Mouse (Mus musculus) neural tube, embryonic 11.5 days (tissue): ENCODE data around the gene Limd1. TPM values are rescaled to one million over a fixed set of nuclear protein-coding genes. Genes with fewer than 3 reads are reported as not detected.

Source experiments
- ATAC-seq: fragments of 200-750 bp; cut with Nextera tagmentation; 2 replicates; pipeline ENCODE4 v1.8.0; 2017; ENCODE audit warnings: moderate number of reproducible peaks, mild to moderate bottlenecking, moderate TSS enrichment, moderate library complexity; ENCODE audit not compliant: insufficient read depth, low FRiP score, low TSS enrichment
- DNase-seq: peaks from one replicate; pipeline ENCODE4 v3.0.0-alpha.2; 2015; ENCODE audit warnings: low spot score
- H3K27ac ChIP-seq: fragments of 300-500 bp; sonication (generic); 2 replicates; pipeline ENCODE4 v1.5.1; 2014; ENCODE audit warnings: low read depth, mild to moderate bottlenecking, low read length
- H3K27me3 ChIP-seq: fragments of 300-500 bp; sonication (generic); 2 replicates; pipeline ENCODE4 v1.6.1; 2014; ENCODE audit warnings: mild to moderate bottlenecking, low read length, mixed read lengths; ENCODE audit not compliant: control insufficient read depth, insufficient read depth
- H3K36me3 ChIP-seq: fragments of 300-500 bp; sonication (generic); 2 replicates; pipeline ENCODE4 v1.6.1; 2014; ENCODE audit warnings: mild to moderate bottlenecking, low read length, moderate library complexity, mixed read lengths; ENCODE audit not compliant: control insufficient read depth, insufficient read depth
- H3K4me1 ChIP-seq: fragments of 300-500 bp; sonication (generic); 2 replicates; pipeline ENCODE4 v1.6.1; 2014; ENCODE audit warnings: low read length, mixed read lengths; ENCODE audit not compliant: control insufficient read depth, insufficient read depth
- H3K4me2 ChIP-seq: fragments of 300-500 bp; sonication (generic); 2 replicates; pipeline ENCODE4 v1.6.1; 2014; ENCODE audit warnings: low read depth, mild to moderate bottlenecking, moderate library complexity
- H3K4me3 ChIP-seq: fragments of 300-500 bp; sonication (generic); 2 replicates; pipeline ENCODE4 v1.5.1; 2014; ENCODE audit warnings: low read depth, low read length
- H3K9ac ChIP-seq: fragments of 300-500 bp; sonication (generic); 2 replicates; pipeline ENCODE4 v1.6.1; 2014; ENCODE audit warnings: mild to moderate bottlenecking, low read length
- H3K9me3 ChIP-seq: fragments of 300-500 bp; sonication (generic); 2 replicates; pipeline ENCODE4 v1.6.1; 2016; ENCODE audit warnings: low read length; ENCODE audit not compliant: control insufficient read depth
- WGBS: fragments of 180-500 bp; shearing (Covaris S2); extraction: QIAGEN DNeasy Blood & Tissue Kit; methylation state at CpG from one replicate; pipeline ENCODE4 v1.1.7; 2014; 5-methylcytosine and 5-hydroxymethylcytosine counted together
- polyA plus RNA-seq: library from polyadenylated mRNA; unstranded; fragments of >200 nt; fragmentation: Nextera tagmentation; extraction: Ambion mirVana; gene quantifications from 2 replicates; pipeline ENCODE4 v1.2.1, GENCODE M21; 2014

Limd1 gene
- polyA plus RNA-seq, 1 experiment from 2014 or later = 52.4 TPM

DNA sequence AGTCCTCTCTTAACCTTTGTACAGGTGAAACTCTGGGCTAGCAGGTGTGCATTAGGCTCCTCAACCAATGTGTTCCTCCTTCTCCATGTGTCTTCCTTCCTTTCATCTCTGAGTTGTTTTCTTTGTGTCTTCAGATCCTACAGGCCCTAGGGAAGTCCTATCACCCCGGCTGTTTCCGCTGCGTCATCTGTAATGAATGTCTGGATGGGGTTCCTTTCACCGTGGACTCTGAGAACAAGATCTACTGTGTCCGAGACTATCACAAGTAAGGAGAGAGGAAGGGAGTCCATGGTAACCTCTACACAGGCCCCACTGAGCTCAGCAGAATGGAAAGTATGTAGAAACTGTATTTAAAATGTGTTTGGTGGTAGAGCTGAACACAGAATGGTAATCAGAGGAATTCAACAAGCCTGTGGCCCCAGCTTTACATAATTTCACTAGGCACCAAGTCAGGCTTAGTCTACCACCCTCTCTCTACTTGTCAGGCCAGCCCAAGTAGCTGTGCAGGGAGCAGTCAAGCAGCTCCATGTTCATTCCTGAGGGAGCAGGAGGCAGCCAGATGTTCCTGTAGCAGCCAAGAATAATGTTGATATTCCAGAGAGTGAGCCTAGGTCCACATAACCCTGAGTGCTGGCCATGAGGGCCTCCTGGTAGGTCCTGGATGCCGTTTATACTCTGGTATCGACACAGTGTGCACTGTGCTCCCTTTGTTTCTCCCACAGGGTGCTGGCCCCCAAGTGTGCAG lies 38.3 kb downstream of the Limd1 start:
- no peak for DNase-seq
- Histone ChIP-seq H3K4me2 (no peak overlapping the region), H3K27ac (no peak overlapping the region), H3K9me3 (no peaks in the 10 kb centered on the region), H3K4me1 (no peaks in the 10 kb centered on the region), H3K27me3 (no peaks in the 10 kb centered on the region), H3K9ac (no peak overlapping the region), H3K36me3 (peaks cover 18% of the 10 kb centered on the region), H3K4me3 (no peak overlapping the region)
- WGBS = 87% methylated on average over 7 of the region's 7 CpGs
- ATAC-seq = no peak

DNA sequence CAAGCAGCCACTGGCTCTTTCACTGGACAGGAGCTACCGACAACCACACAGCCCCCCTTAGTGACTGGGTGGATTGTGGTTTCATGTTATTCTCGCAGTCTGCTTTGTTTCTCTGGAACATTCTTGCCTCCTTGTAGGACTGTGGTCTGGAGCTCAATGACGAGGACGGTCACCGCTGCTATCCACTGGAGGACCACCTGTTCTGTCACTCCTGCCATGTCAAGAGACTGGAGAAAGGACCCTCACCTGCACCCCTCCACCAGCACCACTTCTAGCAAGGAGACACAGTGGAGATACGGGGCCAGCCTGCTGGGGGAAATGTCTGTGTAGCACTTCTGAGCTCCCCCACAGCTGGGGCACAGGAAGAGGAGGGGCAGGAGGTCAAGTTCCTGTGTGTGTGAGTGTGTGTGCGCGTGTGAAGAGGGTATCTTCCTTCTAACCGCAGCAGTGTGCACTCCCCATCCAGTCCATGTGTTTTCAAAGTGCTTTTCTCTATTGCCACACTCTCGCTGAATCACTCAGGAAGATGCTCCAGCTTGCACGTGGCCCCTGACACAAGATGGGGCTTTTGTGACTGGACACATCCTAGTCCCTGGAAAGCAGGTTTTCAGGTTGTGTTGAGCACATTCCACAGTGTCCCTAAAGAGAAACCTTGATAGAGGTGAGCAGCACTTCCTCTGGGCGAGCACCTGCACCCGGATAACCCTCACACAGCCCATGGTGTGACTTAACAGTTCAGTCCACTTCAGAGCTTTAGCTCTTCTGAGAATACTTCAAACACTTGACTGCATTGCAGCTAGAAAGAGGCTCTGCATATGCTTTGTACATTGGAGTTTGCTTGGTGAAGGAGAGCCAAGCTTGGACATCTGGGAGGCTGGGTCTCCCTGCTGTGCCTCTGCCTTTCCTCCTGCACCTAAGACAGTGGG lies 40.7 kb downstream of the Limd1 start:
- Histone ChIP-seq H3K4me3 (no peak overlapping the region), H3K4me2 (no peak overlapping the region), H3K4me1 (no peaks in the 10 kb centered on the region), H3K27me3 (no peaks in the 10 kb centered on the region), H3K9ac (no peak overlapping the region), H3K36me3 (peaks cover 18% of the 10 kb centered on the region), H3K9me3 (no peaks in the 10 kb centered on the region), H3K27ac (no peak overlapping the region)
- 88% methylated on average over 13 of the region's 13 CpGs for WGBS
- DNase-seq (no peak), ATAC-seq (no peak)

DNA sequence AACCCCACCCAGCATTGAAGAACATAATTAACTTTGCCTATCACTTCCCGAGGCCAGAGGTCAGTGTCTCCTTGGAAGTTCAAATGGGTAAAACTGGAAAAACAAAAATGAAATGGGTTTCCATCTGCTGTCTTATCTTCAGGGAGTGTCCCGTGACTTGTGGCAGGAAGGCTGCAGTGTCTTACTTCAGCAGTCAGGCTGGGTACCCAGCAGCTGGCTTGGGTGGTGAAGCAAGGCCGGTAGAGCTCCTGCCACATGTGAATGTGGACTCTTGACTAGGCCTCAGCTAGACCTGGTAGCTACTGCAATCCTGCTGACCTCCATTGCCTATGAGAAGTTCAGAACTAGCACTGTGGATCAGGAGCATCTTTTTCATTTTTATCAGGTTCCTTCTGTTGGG lies 42.2 kb downstream of the Limd1 start:
- DNase-seq (no peak), ATAC-seq (no peak)
- Histone ChIP-seq H3K9ac (no peak overlapping the region), H3K9me3 (no peaks in the 10 kb centered on the region), H3K36me3 (peaks cover 18% of the 10 kb centered on the region), H3K4me1 (no peaks in the 10 kb centered on the region), H3K4me2 (no peak overlapping the region), H3K27ac (no peak overlapping the region), H3K4me3 (no peak overlapping the region), H3K27me3 (no peaks in the 10 kb centered on the region)
- WGBS = 84% methylated on average over 3 of the region's 3 CpGs

DNA sequence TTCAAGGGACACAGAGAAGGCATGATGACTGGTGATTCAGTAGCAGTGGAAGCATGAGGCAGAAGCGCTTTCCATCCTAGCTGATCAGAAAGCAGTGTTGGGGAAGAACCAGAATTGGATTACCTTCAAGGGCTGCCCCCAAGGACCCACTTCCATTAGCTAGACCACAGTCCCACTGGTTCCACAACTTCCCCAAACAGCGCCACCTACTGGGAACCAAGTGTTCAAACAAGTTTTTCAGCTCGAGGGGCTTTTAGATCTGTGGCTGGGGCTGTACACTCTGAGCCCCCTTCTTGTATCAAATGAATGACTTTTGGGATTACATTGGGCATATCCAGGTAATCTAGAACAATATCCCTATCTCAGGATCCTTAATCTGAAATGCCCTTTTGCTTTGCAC lies 45.2 kb downstream of the Limd1 start:
- Histone ChIP-seq H3K9ac (no peak overlapping the region), H3K27ac (no peak overlapping the region), H3K4me1 (no peaks in the 10 kb centered on the region; the same call in 1 of the 2 replicates), H3K36me3 (peaks cover 10% of the 10 kb centered on the region), H3K4me2 (no peak overlapping the region), H3K27me3 (no peaks in the 10 kb centered on the region), H3K9me3 (no peaks in the 10 kb centered on the region), H3K4me3 (no peak overlapping the region)
- peak; percentile 39 for DNase-seq
- 33% methylated on average over 3 of the region's 3 CpGs for WGBS
- no peak for ATAC-seq

DNA sequence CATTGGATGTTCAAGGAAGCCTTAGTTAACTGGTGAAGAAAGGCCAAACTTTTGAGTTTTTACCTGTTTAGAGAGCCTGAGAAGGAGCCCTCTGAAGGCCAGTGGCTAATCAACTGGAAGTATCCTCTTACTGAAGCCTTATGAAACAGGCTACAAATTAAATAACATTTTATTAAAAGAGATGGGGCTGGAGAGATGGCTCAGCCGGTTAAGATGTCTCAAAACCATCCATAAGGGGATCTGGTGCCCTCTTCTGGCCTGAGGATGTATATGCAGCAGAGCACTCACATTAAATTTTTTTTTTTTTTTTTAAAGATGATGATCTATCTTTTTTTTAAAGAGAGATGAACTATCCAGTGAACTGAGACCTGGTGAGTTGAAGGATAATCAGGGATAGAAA lies 46.6 kb downstream of the Limd1 start:
- ATAC-seq (no peak), DNase-seq (peak; percentile 63)
- H3K4me2 ChIP-seq = no peak overlapping the region
- H3K27me3 ChIP-seq = no peaks in the 10 kb centered on the region
- H3K9me3 ChIP-seq = no peaks in the 10 kb centered on the region
- 0 out of 2 replicates have a peak, but pooled peaks cover 2% of the 10 kb centered on the region for H3K36me3 ChIP-seq
- H3K4me3 ChIP-seq = no peak overlapping the region
- no peak overlapping the region for H3K27ac ChIP-seq
- 6% methylated on average over 1 of the region's 1 CpGs for whole genome bisulfite sequencing
- H3K9ac ChIP-seq = no peak overlapping the region
- H3K4me1 ChIP-seq = no peaks in the 10 kb centered on the region; the same call in 1 of the 2 replicates

DNA sequence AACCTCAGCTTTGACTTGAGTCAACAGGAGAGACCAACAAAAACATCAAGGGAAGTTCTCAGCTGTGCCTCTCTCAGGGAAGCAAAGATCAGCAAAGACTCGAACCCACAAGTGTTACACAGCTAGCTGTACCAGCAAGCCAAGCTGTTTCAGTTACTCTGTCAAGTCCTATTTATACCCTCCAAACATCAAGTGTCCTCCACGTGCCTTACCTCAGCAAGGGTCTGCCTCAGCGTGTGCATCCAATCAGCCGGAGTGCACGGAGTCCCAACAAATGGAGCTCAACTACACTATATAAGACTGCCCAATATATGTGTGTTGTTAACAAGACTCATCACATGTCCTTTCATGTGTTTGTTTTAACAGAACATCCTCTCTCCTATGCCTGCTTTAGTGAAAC lies 48.0 kb downstream of the Limd1 start:
- Histone ChIP-seq H3K9me3 (no peaks in the 10 kb centered on the region), H3K9ac (no peak overlapping the region), H3K27ac (no peak overlapping the region), H3K4me3 (no peak overlapping the region), H3K27me3 (no peaks in the 10 kb centered on the region), H3K4me1 (peaks cover 7% of the 10 kb centered on the region), H3K4me2 (no peak overlapping the region), H3K36me3 (no peaks in the 10 kb centered on the region)
- DNase-seq = no peak
- ATAC-seq = no peak
- 75% methylated on average over 5 of the region's 5 CpGs for WGBS

DNA sequence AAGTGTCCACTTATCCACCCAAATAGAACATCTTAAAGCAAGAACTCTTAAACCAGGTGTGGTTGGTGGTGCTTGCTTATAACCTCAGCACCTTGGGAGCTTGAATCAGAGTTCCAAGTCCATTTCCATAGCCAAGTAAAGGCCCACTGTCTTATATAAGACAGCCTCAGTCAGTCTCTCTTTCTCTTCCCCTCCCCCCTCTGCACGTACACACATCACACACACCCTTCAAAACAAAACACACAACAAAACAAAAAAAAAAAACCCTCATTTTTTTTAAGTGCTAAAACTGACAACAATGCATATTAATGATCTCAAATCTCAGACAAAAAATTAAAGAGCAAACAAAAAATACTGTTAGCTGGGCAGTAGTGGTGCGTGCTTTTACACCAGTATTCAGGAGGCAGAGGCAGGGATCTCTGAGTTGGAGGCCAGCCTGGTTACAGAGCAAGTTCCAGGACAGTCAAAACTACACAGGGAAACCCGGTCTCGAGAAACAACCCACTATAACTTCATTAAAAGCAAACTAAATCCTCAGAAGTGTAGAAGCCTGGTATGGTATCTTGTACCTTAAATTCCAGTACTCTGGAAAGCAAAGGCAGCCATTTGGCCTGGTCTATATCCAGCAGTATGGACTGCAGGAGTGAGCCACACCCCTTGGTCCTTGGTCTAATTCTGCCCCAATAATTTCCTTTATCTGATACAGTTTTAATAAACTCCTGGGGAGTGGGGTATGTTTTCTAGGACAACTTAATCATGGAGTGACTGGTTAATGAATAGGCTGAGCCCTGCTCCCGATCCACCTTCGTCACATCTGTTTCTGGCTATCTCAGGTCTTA lies 49.8 kb downstream of the Limd1 start:
- H3K4me1 ChIP-seq = peaks cover 7% of the 10 kb centered on the region
- peak overlapping the region; percentile 67 for H3K27ac ChIP-seq
- DNase-seq = no peak
- peak overlapping the region; percentile 56 for H3K4me2 ChIP-seq
- H3K4me3 ChIP-seq = peak overlapping the region; percentile 79
- no peaks in the 10 kb centered on the region for H3K9me3 ChIP-seq
- H3K36me3 ChIP-seq = no peaks in the 10 kb centered on the region
- no peak for ATAC-seq
- peak overlapping the region; percentile 53 for H3K9ac ChIP-seq
- no peaks in the 10 kb centered on the region for H3K27me3 ChIP-seq
- WGBS = 26% methylated on average over 6 of the region's 6 CpGs

DNA sequence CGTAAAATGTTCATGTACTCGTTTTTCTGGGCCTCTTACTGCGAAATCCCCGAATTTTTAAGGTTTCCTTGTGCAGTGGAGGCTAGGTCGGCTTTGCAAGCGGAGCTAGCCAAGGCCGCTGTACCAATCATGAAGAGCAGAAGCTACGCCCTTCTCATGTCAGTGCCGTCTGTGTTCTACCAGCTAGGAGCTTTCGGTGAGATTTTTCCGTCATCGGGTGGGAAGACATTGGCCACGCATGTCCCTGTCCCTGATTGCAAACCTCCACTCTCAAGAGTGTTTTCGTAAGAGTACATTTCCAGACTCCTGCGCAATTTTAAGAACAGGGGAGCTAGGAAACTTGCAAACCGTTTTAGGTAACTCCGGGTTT lies 50.4 kb downstream of the Limd1 start:
- H3K9ac ChIP-seq = peak overlapping the region; percentile 53
- no peaks in the 10 kb centered on the region for H3K36me3 ChIP-seq
- peak overlapping the region; percentile 67 for H3K27ac ChIP-seq
- no peaks in the 10 kb centered on the region for H3K9me3 ChIP-seq
- DNase-seq (peak; percentile 57), ATAC-seq (peak; percentile 37)
- peak overlapping the region; percentile 56 for H3K4me2 ChIP-seq
- H3K4me3 ChIP-seq = peak overlapping the region; percentile 79
- H3K27me3 ChIP-seq = no peaks in the 10 kb centered on the region
- WGBS = under 1% methylated on average over 17 of the region's 17 CpGs
- H3K4me1 ChIP-seq = peaks cover 7% of the 10 kb centered on the region
